Mouse (Mus musculus) gastrocnemius, postnatal 10 days (tissue): Measurements from ENCODE around the gene Olfr1082. TPM values are rescaled to one million over a fixed set of nuclear protein-coding genes. Genes with fewer than 3 reads are reported as not detected.
"Not testable (repeated sequence)": the region's sequence is repeated elsewhere in the genome, so short reads cannot be mapped to it uniquely, and the experiment has no call there.

ENCODE experiments used
- DNase-seq: peaks from one replicate; pipeline ENCODE4 v3.0.0; 2021; ENCODE audit warnings: mixed read lengths
- long read RNA-seq, 2 experiments: library from polyadenylated mRNA; stranded (forward); transcript quantifications; one replicate each; pipeline ENCODE4 v2.0.0; 2021
- total RNA-seq, 2 experiments: library from RNA; stranded (reverse); gene quantifications; 2 replicates each; pipeline ENCODE4 v1.2.3; 2021

Olfr1082 gene
- total RNA-seq, result not detected
- long read RNA-seq, experiment 1, result 0 reads
- long read RNA-seq, experiment 2, result 0 reads

- not testable (repeated sequence) for DNase-seq
These were observed at the start of gene Olfr1082 for GRCm38 (mm10) chr2:86598866-86599265. TSS of gene Olfr1082 (minus strand) at chr2:86598966.

- DNase-seq, result not testable (repeated sequence)
These were observed 40.9 kb upstream of the Olfr1082 start, which contains the start of gene Olfr1084 for GRCm38 (mm10) chr2:86639625-86640024. TSS of gene Olfr1084 (minus strand) at chr2:86639725.

GRCm38 (mm10) chr2:86558135-86558534 is 40.6 kb downstream of the Olfr1082 start, which contains the start of gene Olfr1080:
TSS of gene Olfr1080 (minus strand) at chr2:86558235.
- DNase-seq, result not testable (repeated sequence)

Other genes starting within 250 kb of the Olfr1082 start
- gene Olfr1055, start 248.7 kb downstream of the Olfr1082 start, total RNA-seq, result not detected
- not detected for gene Olfr1056, start 236.5 kb downstream of the Olfr1082 start, total RNA-seq
- not detected for gene Olfr1057, start 220.6 kb downstream of the Olfr1082 start, total RNA-seq
- gene Olfr1058, start 210.4 kb downstream of the Olfr1082 start, total RNA-seq, result not detected
- gene Olfr1061, start 184.9 kb downstream of the Olfr1082 start, total RNA-seq, result not detected
- gene Olfr1062, start 172.2 kb downstream of the Olfr1082 start, total RNA-seq, result not detected
- not detected for gene Olfr1065, start 148.4 kb downstream of the Olfr1082 start, total RNA-seq
- not detected for gene Olfr1066, start 142.7 kb downstream of the Olfr1082 start, total RNA-seq
- gene Olfr228, start 111.6 kb downstream of the Olfr1082 start, total RNA-seq, result not detected
- not detected for gene Olfr1076, start 90.5 kb downstream of the Olfr1082 start, total RNA-seq
- not detected for gene Olfr1079, start 56.5 kb downstream of the Olfr1082 start, total RNA-seq
- not detected for gene Olfr1080, start 40.7 kb downstream of the Olfr1082 start, total RNA-seq
- gene Olfr1084, start 40.8 kb upstream of the Olfr1082 start, total RNA-seq, result not detected
- gene Olfr1085, start 63.1 kb upstream of the Olfr1082 start, total RNA-seq, result not detected
- not detected for gene Olfr1086, start 81.1 kb upstream of the Olfr1082 start, total RNA-seq
- not detected for gene Olfr1087, start 99.4 kb upstream of the Olfr1082 start, total RNA-seq
- not detected for gene Olfr1089, start 134.7 kb upstream of the Olfr1082 start, total RNA-seq
- gene Olfr1090, start 160.0 kb upstream of the Olfr1082 start, total RNA-seq, result not detected
- gene Olfr1093, start 183.5 kb upstream of the Olfr1082 start, total RNA-seq, result not detected
- not detected for gene Olfr141, start 211.1 kb upstream of the Olfr1082 start, total RNA-seq
- gene Olfr1094, start 225.7 kb upstream of the Olfr1082 start, total RNA-seq, result not detected